Mouse (Mus musculus) ES-Bruce4 (cell line): Measurements from ENCODE around the gene Krtap5-4. TPM values are rescaled to one million over a fixed set of nuclear protein-coding genes. Genes with fewer than 3 reads are reported as not detected.
"Not testable (repeated sequence)": the region's sequence is repeated elsewhere in the genome, so short reads cannot be mapped to it uniquely, and the experiment has no call there.

ENCODE experiments used
- H3K27ac ChIP-seq: 2 replicates; pipeline ENCODE4 v1.5.1; 2012; ENCODE audit warnings: low read length, inconsistent platforms; ENCODE audit not compliant: insufficient read depth
- H3K27me3 ChIP-seq: 2 replicates; pipeline ENCODE4 v1.6.1; 2012; ENCODE audit warnings: mild to moderate bottlenecking, low read length, inconsistent platforms; ENCODE audit not compliant: control insufficient read depth, poor library complexity, insufficient read depth, severe bottlenecking
- H3K36me3 ChIP-seq: 2 replicates; pipeline ENCODE4 v1.6.1; 2012; ENCODE audit warnings: inconsistent platforms, mild to moderate bottlenecking, low read length, moderate library complexity; ENCODE audit not compliant: control insufficient read depth, poor library complexity, insufficient read depth, severe bottlenecking
- H3K4me1 ChIP-seq: one replicate; pipeline ENCODE4 v1.8.1; 2011; ENCODE audit warnings: low read length; ENCODE audit not compliant: control insufficient read depth, insufficient read depth
- H3K4me3 ChIP-seq: 2 replicates; pipeline ENCODE4 v1.5.1; 2011; ENCODE audit warnings: low read depth, mild to moderate bottlenecking, low read length
- H3K9ac ChIP-seq: 2 replicates; pipeline ENCODE4 v1.6.1; 2012; ENCODE audit warnings: low read depth, mild to moderate bottlenecking, inconsistent platforms; ENCODE audit not compliant: poor library complexity, severe bottlenecking
- H3K9me3 ChIP-seq: replicated peaks from 2 replicates; pipeline ENCODE4 v1.6.1; 2012; ENCODE audit warnings: mild to moderate bottlenecking, low read length, inconsistent platforms; ENCODE audit not compliant: control insufficient read depth, poor library complexity, insufficient read depth, severe bottlenecking
- CTCF ChIP-seq: IDR thresholded peaks from one replicate; pipeline ENCODE4 v1.8.1; 2011; ENCODE audit warnings: low read depth, low read length
- EP300 ChIP-seq: IDR thresholded peaks from 2 replicates; pipeline ENCODE4 v1.6.1; 2011; ENCODE audit warnings: low read depth, low read length; ENCODE audit not compliant: insufficient read depth
- POLR2A ChIP-seq: IDR thresholded peaks from one replicate; pipeline ENCODE4 v1.8.1; 2011; ENCODE audit warnings: low read length; ENCODE audit not compliant: insufficient read depth
- polyA plus RNA-seq: library from polyadenylated mRNA; stranded (reverse); fragments of >200 nt; gene quantifications from 2 replicates; pipeline ENCODE4 v1.2.4, GENCODE M21; 2011; ENCODE audit warnings: low read depth; ENCODE audit not compliant: missing spikeins, insufficient read depth, insufficient read length

The Krtap5-4 gene
- polyA plus RNA-seq, 1 experiment, result not detected

GRCm38 (mm10) chr7:142284023-142284591, 19.2 kb upstream of the Krtap5-4 start:
- H3K9ac ChIP-seq, result peak overlapping the region; percentile 70
- H3K27me3 ChIP-seq, result peaks cover 2% of the 10 kb centered on the region; the same call in 1 of the 2 replicates
- peak overlapping the region; percentile 96 for H3K4me3 ChIP-seq
- H3K27ac ChIP-seq, result no peak overlapping the region
- no peaks in the 10 kb centered on the region for H3K9me3 ChIP-seq
- no peak for TF ChIP-seq EP300
- no peak for TF ChIP-seq POLR2A
- no peak for TF ChIP-seq CTCF
- no peaks in the 10 kb centered on the region for H3K4me1 ChIP-seq
- no peaks in the 10 kb centered on the region for H3K36me3 ChIP-seq

- peak overlapping the region; percentile 70 for H3K9ac ChIP-seq
- H3K9me3 ChIP-seq, result no peaks in the 10 kb centered on the region
- H3K4me3 ChIP-seq, result peak overlapping the region; percentile 96
- peak; percentile 65 for TF ChIP-seq CTCF
- no peak for TF ChIP-seq POLR2A
- TF ChIP-seq EP300, result no peak
- no peak overlapping the region for H3K27ac ChIP-seq
- H3K4me1 ChIP-seq, result no peaks in the 10 kb centered on the region
- H3K27me3 ChIP-seq, result peaks cover 2% of the 10 kb centered on the region; the same call in 1 of the 2 replicates
- H3K36me3 ChIP-seq, result no peaks in the 10 kb centered on the region
Measured at GRCm38 (mm10) chr7:142284615-142285080, 18.7 kb upstream of the Krtap5-4 start.

- peaks cover 2% of the 10 kb centered on the region; the same call in 1 of the 2 replicates for H3K27me3 ChIP-seq
- peaks cover 4% of the 10 kb centered on the region; the same call in 1 of the 2 replicates for H3K9me3 ChIP-seq
- H3K4me3 ChIP-seq, result no peak overlapping the region
- H3K27ac ChIP-seq, result no peak overlapping the region
- H3K9ac ChIP-seq, result no peak overlapping the region
- no peaks in the 10 kb centered on the region for H3K36me3 ChIP-seq
- TF ChIP-seq EP300 (no peak), POLR2A (no peak), CTCF (peak; percentile 37)
- H3K4me1 ChIP-seq, result no peaks in the 10 kb centered on the region
Measured at GRCm38 (mm10) chr7:142285130-142285835, 18.1 kb upstream of the Krtap5-4 start.

DNA sequence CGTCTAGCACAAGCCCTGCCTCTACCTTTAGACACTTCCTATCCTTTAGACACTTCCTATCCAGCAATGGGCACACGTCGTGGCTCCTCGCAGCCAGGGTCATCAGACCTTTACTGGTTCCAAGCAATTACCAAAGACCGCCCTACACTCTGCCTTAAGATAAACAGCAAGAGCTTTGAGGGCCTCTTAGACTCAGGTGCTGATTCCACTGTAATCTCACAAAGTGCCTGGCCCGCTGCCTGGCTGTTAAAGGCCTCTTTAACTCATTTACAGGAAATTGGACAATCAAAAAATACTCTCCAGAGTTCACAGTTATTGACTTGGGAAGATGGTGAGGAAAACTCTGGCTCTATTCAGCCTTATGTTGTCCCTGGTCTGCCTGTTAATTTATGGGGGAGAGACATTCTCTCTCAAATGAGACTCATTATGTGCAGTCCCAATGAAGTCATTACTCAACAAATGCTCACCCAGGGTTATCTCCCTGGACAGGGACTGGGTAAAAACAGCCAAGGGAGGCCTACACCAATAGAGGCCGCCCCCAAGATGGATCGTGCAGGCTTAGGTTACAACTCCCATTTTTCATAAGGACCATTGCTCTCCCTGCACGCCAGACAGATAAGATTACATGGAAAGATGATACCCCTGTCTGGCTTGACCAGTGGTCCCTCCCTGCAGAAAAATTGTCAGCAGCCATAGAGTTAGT, 17.3 kb upstream of the Krtap5-4 start:
- H3K27me3 ChIP-seq, H3K9ac ChIP-seq, H3K27ac ChIP-seq, H3K4me1 ChIP-seq, H3K36me3 ChIP-seq, H3K4me3 ChIP-seq: not testable (repeated sequence)
- peaks cover 11% of the 10 kb centered on the region for H3K9me3 ChIP-seq

GRCm38 (mm10) chr7:142293851-142294250, 9.5 kb upstream of the Krtap5-4 start:
- not testable (repeated sequence) for H3K9ac ChIP-seq, H3K27me3 ChIP-seq, H3K36me3 ChIP-seq, H3K4me1 ChIP-seq, H3K4me3 ChIP-seq, H3K27ac ChIP-seq
- peak; percentile 62 for TF ChIP-seq CTCF
- peaks cover 12% of the 10 kb centered on the region for H3K9me3 ChIP-seq

- Histone ChIP-seq H3K4me1 (peaks cover 2% of the 10 kb centered on the region), H3K27ac (no peak overlapping the region), H3K27me3 (no peaks in the 10 kb centered on the region), H3K9ac (no peak overlapping the region), H3K36me3 (no peaks in the 10 kb centered on the region), H3K9me3 (peaks cover 8% of the 10 kb centered on the region; the same call in 1 of the 2 replicates), H3K4me3 (no peak overlapping the region)
- TF ChIP-seq EP300, result no peak
- TF ChIP-seq POLR2A, result no peak
- no peak for TF ChIP-seq CTCF
Measured at GRCm38 (mm10) chr7:142295418-142295817, 7.9 kb upstream of the Krtap5-4 start.

DNA sequence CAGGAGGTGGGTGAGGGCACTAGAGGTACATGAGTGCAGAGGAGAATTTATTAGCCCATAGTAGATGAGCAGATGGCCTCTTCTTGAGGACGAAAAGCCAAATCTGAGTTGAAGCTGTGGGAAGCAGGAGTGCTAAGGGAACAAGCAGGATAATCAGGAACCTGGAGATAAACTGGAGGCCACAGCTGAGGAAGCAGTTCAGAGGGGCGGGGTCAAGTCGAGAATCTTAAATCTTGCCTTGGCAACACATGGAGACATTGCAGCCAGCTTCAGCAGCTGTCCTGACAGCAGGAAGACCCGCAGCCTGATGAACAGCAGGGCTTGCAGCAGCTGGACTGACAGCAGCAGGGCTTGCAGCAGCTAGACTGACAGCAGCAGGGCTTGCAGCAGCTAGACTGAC, 7.2 kb upstream of the Krtap5-4 start:
- H3K9me3 ChIP-seq, H3K4me1 ChIP-seq, H3K9ac ChIP-seq, H3K27ac ChIP-seq, H3K4me3 ChIP-seq, H3K27me3 ChIP-seq, H3K36me3 ChIP-seq: not testable (repeated sequence)

DNA sequence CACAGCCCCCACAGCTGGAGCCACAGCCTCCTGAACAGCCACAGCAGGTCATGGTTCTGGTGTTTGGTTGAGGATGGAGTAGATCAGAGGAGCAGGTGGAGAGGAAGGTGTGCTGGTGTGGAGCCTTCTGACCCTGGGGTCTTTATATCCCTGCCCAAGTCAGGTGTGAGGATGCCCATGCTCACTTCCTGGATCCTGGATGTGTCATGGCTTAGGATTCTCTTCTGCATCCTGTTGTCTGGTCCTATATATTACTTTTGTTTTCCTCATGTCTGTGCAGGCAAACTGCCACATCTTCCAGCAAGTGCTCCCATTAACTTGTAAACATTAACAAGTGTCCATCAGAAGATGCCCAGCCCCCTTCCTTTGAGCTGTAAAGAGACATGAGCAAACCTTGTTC, 6.3 kb upstream of the Krtap5-4 start, which contains the start of gene Krtap5-1:
Gene Krtap5-1 (minus strand): TSS at position 101 of the 400 bp plus-strand sequence.
- not testable (repeated sequence) for H3K4me1 ChIP-seq, H3K4me3 ChIP-seq, H3K9ac ChIP-seq, H3K27ac ChIP-seq, H3K9me3 ChIP-seq, H3K27me3 ChIP-seq, H3K36me3 ChIP-seq
